Mouse (Mus musculus) lung, embryonic 14.5 days (tissue): ENCODE measurements at regions not wholly inside any gene's neighbourhood (a gene's known extent, or its start where the extent isn't known, plus 50 kb on each side); places are given as distances from the start of the nearest gene placed in this dataset.

Experiments used
- ATAC-seq: fragments of 200-750 bp; cut with Nextera tagmentation; 2 replicates; pipeline ENCODE4 v1.8.0; 2017; ENCODE audit warnings: mild to moderate bottlenecking, moderate TSS enrichment, moderate library complexity; ENCODE audit not compliant: insufficient read depth
- DNase-seq: peaks from one replicate; pipeline ENCODE4 v3.0.0-alpha.2; 2015
- H3K27ac ChIP-seq: fragments of 300-500 bp; sonication (generic); 2 replicates; pipeline ENCODE4 v1.5.1; 2014; ENCODE audit warnings: low read depth, mild to moderate bottlenecking, moderate library complexity
- H3K27me3 ChIP-seq: fragments of 300-500 bp; sonication (generic); 2 replicates; pipeline ENCODE4 v1.6.1; 2014; ENCODE audit warnings: low read length, control low read depth; ENCODE audit not compliant: insufficient read depth
- H3K36me3 ChIP-seq: fragments of 300-500 bp; sonication (generic); 2 replicates; pipeline ENCODE4 v1.6.1; 2014; ENCODE audit warnings: control low read depth; ENCODE audit not compliant: insufficient read depth
- H3K4me1 ChIP-seq: fragments of 300-500 bp; sonication (generic); 2 replicates; pipeline ENCODE4 v1.6.1; 2014; ENCODE audit warnings: antibody characterized with exemption, control low read depth; ENCODE audit not compliant: insufficient read depth
- H3K4me2 ChIP-seq: fragments of 300-500 bp; sonication (generic); 2 replicates; pipeline ENCODE4 v1.6.1; 2014; ENCODE audit warnings: mild to moderate bottlenecking
- H3K4me3 ChIP-seq: fragments of 300-500 bp; sonication (generic); 2 replicates; pipeline ENCODE4 v1.5.1; 2014; ENCODE audit warnings: low read depth, low read length
- H3K9ac ChIP-seq: fragments of 300-500 bp; sonication (generic); 2 replicates; pipeline ENCODE4 v1.6.1; 2014
- H3K9me3 ChIP-seq: fragments of 300-500 bp; sonication (generic); 2 replicates; pipeline ENCODE4 v1.6.1; 2016; ENCODE audit warnings: low read depth, low read length, control low read depth
- CTCF ChIP-seq: IDR thresholded peaks from 2 replicates; pipeline ENCODE4 v1.5.1; 2016; ENCODE audit warnings: antibody characterized with exemption, low read depth
- WGBS: fragments of 180-500 bp; shearing (Covaris S2); extraction: QIAGEN DNeasy Blood & Tissue Kit; methylation state at CpG from one replicate; pipeline ENCODE4 v1.1.7; 2014; 5-methylcytosine and 5-hydroxymethylcytosine counted together

GRCm38 (mm10) chr17:83086703-83087102 is 128.4 kb upstream of the Pkdcc start:
- Histone ChIP-seq H3K27me3 (no peaks in the 10 kb centered on the region), H3K36me3 (no peaks in the 10 kb centered on the region), H3K9me3 (no peaks in the 10 kb centered on the region), H3K9ac (no peak overlapping the region), H3K27ac (no peak overlapping the region), H3K4me3 (no peak overlapping the region), H3K4me1 (peaks cover 13% of the 10 kb centered on the region), H3K4me2 (no peak overlapping the region)
- no peak for DNase-seq
- ATAC-seq = no peak
- 72% methylated on average over 2 of the region's 2 CpGs for WGBS
- peak; percentile 35 for TF ChIP-seq CTCF

- WGBS = 79% methylated on average over 2 of the region's 2 CpGs
- no peak for ATAC-seq
- no peak for DNase-seq
Measured at GRCm38 (mm10) chr17:83088471-83088870, 126.6 kb upstream of the Pkdcc start.

GRCm38 (mm10) chr17:83089856-83090692 is 125.0 kb upstream of the Pkdcc start:
- no peaks in the 10 kb centered on the region for H3K27me3 ChIP-seq
- no peak for ATAC-seq
- H3K36me3 ChIP-seq = no peaks in the 10 kb centered on the region
- H3K27ac ChIP-seq = no peak overlapping the region
- no peak for DNase-seq
- H3K4me1 ChIP-seq = peaks cover 4% of the 10 kb centered on the region; the same call in 1 of the 2 replicates
- no peak for TF ChIP-seq CTCF
- 50% methylated on average over 10 of the region's 10 CpGs for WGBS
- H3K9me3 ChIP-seq = no peaks in the 10 kb centered on the region
- H3K4me2 ChIP-seq = no peak overlapping the region
- no peak overlapping the region for H3K9ac ChIP-seq
- H3K4me3 ChIP-seq = no peak overlapping the region

More at GRCm38 (mm10) chr17:83088471-83088870, 126.6 kb upstream of the Pkdcc start:
- no peak overlapping the region for H3K9ac ChIP-seq
- peaks cover 11% of the 10 kb centered on the region; the same call in 1 of the 2 replicates for H3K4me1 ChIP-seq
- H3K4me3 ChIP-seq = no peak overlapping the region
- no peaks in the 10 kb centered on the region for H3K27me3 ChIP-seq
- no peaks in the 10 kb centered on the region for H3K9me3 ChIP-seq
- TF ChIP-seq CTCF = no peak
- H3K36me3 ChIP-seq = no peaks in the 10 kb centered on the region
- no peak overlapping the region for H3K4me2 ChIP-seq
- no peak overlapping the region for H3K27ac ChIP-seq

GRCm38 (mm10) chr17:83093862-83094261 is 121.2 kb upstream of the Pkdcc start:
- 67% methylated on average over 5 of the region's 5 CpGs for WGBS
- H3K4me1 ChIP-seq = peaks cover 9% of the 10 kb centered on the region; the same call in 1 of the 2 replicates
- TF ChIP-seq CTCF = no peak
- no peaks in the 10 kb centered on the region for H3K36me3 ChIP-seq
- no peaks in the 10 kb centered on the region for H3K27me3 ChIP-seq
- no peaks in the 10 kb centered on the region for H3K9me3 ChIP-seq
- ATAC-seq (no peak), DNase-seq (no peak)
- H3K4me2 ChIP-seq = no peak overlapping the region
- no peak overlapping the region for H3K4me3 ChIP-seq
- H3K27ac ChIP-seq = no peak overlapping the region
- H3K9ac ChIP-seq = no peak overlapping the region

- no peaks in the 10 kb centered on the region for H3K27me3 ChIP-seq
- 0 out of 2 replicates have a peak, but pooled peaks cover 4% of the 10 kb centered on the region for H3K4me1 ChIP-seq
- ATAC-seq = 0 out of 2 replicates have a peak, but pooled peaks have one; percentile 7
- H3K4me2 ChIP-seq = no peak overlapping the region
- H3K4me3 ChIP-seq = no peak overlapping the region
- H3K9me3 ChIP-seq = no peaks in the 10 kb centered on the region
- 28% methylated on average over 8 of the region's 8 CpGs for WGBS
- no peak overlapping the region for H3K9ac ChIP-seq
- no peak for DNase-seq
- TF ChIP-seq CTCF = no peak
- no peaks in the 10 kb centered on the region for H3K36me3 ChIP-seq
- no peak overlapping the region for H3K27ac ChIP-seq
Measured at GRCm38 (mm10) chr17:83096451-83096850, 118.6 kb upstream of the Pkdcc start.

GRCm38 (mm10) chr17:83097998-83098397 is 117.1 kb upstream of the Pkdcc start:
- H3K9me3 ChIP-seq = no peaks in the 10 kb centered on the region
- DNase-seq = no peak
- ATAC-seq = no peak

GRCm38 (mm10) chr17:83098679-83099413 is 116.2 kb upstream of the Pkdcc start:
- no peaks in the 10 kb centered on the region for H3K36me3 ChIP-seq
- no peak overlapping the region for H3K27ac ChIP-seq
- H3K4me1 ChIP-seq = 0 out of 2 replicates have a peak, but pooled peaks cover 7% of the 10 kb centered on the region
- no peak overlapping the region for H3K4me2 ChIP-seq
- no peak for ATAC-seq
- no peak overlapping the region for H3K4me3 ChIP-seq
- no peak for TF ChIP-seq CTCF
- WGBS = 66% methylated on average over 12 of the region's 12 CpGs
- H3K9me3 ChIP-seq = no peaks in the 10 kb centered on the region
- no peak for DNase-seq
- no peaks in the 10 kb centered on the region for H3K27me3 ChIP-seq
- no peak overlapping the region for H3K9ac ChIP-seq

More at GRCm38 (mm10) chr17:83097998-83098397, 117.1 kb upstream of the Pkdcc start:
- TF ChIP-seq CTCF = no peak
- H3K4me1 ChIP-seq = 0 out of 2 replicates have a peak, but pooled peaks cover 4% of the 10 kb centered on the region
- H3K27ac ChIP-seq = no peak overlapping the region
- no peaks in the 10 kb centered on the region for H3K27me3 ChIP-seq
- no peak overlapping the region for H3K9ac ChIP-seq
- no peaks in the 10 kb centered on the region for H3K36me3 ChIP-seq
- no peak overlapping the region for H3K4me2 ChIP-seq
- 93% methylated on average over 16 of the region's 16 CpGs for WGBS
- H3K4me3 ChIP-seq = no peak overlapping the region
